Mouse (Mus musculus) gastrocnemius, adult 2 months (tissue): ENCODE results near the gene 2010003K11Rik. TPM values are rescaled to one million over a fixed set of nuclear protein-coding genes. Genes with fewer than 3 reads are reported as not detected.

ENCODE experiments used
- DNase-seq: peaks from one replicate; pipeline ENCODE4 v3.0.0; 2022
- H3K27ac ChIP-seq: fragments of 200-600 bp; 2 replicates; pipeline ENCODE4 v1.8.1; 2022; ENCODE audit warnings: mild to moderate bottlenecking
- H3K4me3 ChIP-seq: fragments of 200-600 bp; 2 replicates; pipeline ENCODE4 v1.8.1; 2022; ENCODE audit warnings: mild to moderate bottlenecking, moderate library complexity
- CTCF ChIP-seq: fragments of 200-600 bp; IDR thresholded peaks from 2 replicates; pipeline ENCODE4 v1.8.1; 2022; ENCODE audit warnings: antibody characterized with exemption, mild to moderate bottlenecking, moderate library complexity
- intact Hi-C: fragments of 180-260 bp; cut with DNase I; formaldehyde crosslinking; loops from one replicate; pipeline ENCODE4 v1.15.1; 2025
- total RNA-seq, 2 experiments: library from RNA; stranded (reverse); gene quantifications; 2 replicates each; pipeline ENCODE4 v1.2.3; 2021

The 2010003K11Rik gene
- total RNA-seq, 2 experiments from 2014 or later, result not detected

GRCm38 (mm10) chr19:4515746-4516145, 17.4 kb upstream of the 2010003K11Rik start:
- intact Hi-C loops, result no loop called here
- peak overlapping the region; percentile 41; the same call in 1 of the 2 replicates for H3K27ac ChIP-seq
- no peak for DNase-seq
- H3K4me3 ChIP-seq, result no peak overlapping the region
- no peak for TF ChIP-seq CTCF

GRCm38 (mm10) chr19:4513236-4513858, 15.0 kb upstream of the 2010003K11Rik start:
- intact Hi-C loops, result loop anchor here (5.0 kb wide), 2 partner anchors 64 to 99 kb away; no protein-coding TSS in a partner anchor
- DNase-seq, result no peak
- TF ChIP-seq CTCF, result no peak
- Histone ChIP-seq H3K27ac (peak overlapping the region; percentile 2; the same call in 1 of the 2 replicates), H3K4me3 (no peak overlapping the region)

GRCm38 (mm10) chr19:4511116-4511841, 12.9 kb upstream of the 2010003K11Rik start:
- no peak for TF ChIP-seq CTCF
- peak overlapping the region; percentile 96 for H3K27ac ChIP-seq
- intact Hi-C loops, result loop anchor here (5.0 kb wide), 2 partner anchors 66 to 101 kb away; no protein-coding TSS in a partner anchor
- peak overlapping the region; percentile 79 for H3K4me3 ChIP-seq
- no peak for DNase-seq

- DNase-seq, result peak; percentile 99
- no peak for TF ChIP-seq CTCF
- H3K4me3 ChIP-seq, result peak within 1 kb of the TSS; percentile 79
- H3K27ac ChIP-seq, result peak within 1 kb of the TSS; percentile 98
- intact Hi-C loops, result loop anchor here (5.0 kb wide), 2 partner anchors 67 to 102 kb away; no protein-coding TSS in a partner anchor
These were observed 11.9 kb upstream of the 2010003K11Rik start, which contains the start of gene Pcx for GRCm38 (mm10) chr19:4509986-4510963. Gene Pcx (plus strand): TSS chr19:4510472.

GRCm38 (mm10) chr19:4507746-4508145, 9.4 kb upstream of the 2010003K11Rik start:
- peak overlapping the region; percentile 51; the same call in 1 of the 2 replicates for H3K27ac ChIP-seq
- H3K4me3 ChIP-seq, result no peak overlapping the region
- DNase-seq, result no peak
- intact Hi-C loops, result no loop called here
- no peak for TF ChIP-seq CTCF

GRCm38 (mm10) chr19:4504830-4505229, 6.4 kb upstream of the 2010003K11Rik start:
- H3K27ac ChIP-seq, result no peak overlapping the region; the same call in 1 of the 2 replicates
- intact Hi-C loops, result no loop called here
- DNase-seq, result no peak
- no peak for TF ChIP-seq CTCF
- H3K4me3 ChIP-seq, result no peak overlapping the region

- TF ChIP-seq CTCF, result no peak
- DNase-seq, result no peak
- no peak overlapping the region for H3K27ac ChIP-seq
- intact Hi-C loops, result no loop called here
- no peak overlapping the region for H3K4me3 ChIP-seq
These were observed 4.3 kb upstream of the 2010003K11Rik start for GRCm38 (mm10) chr19:4502701-4503100.

GRCm38 (mm10) chr19:4497263-4497973, 965 bp downstream of the 2010003K11Rik start:
- TF ChIP-seq CTCF, result peak; percentile 96
- Histone ChIP-seq H3K27ac (peak overlapping the region; percentile 60), H3K4me3 (no peak overlapping the region)
- intact Hi-C loops, result loop anchor here (2.0 to 10.0 kb wide), 4 partner anchors 90 to 357 kb away; partner anchors contain the start of gene Ctsf
- DNase-seq, result peak; percentile 71

GRCm38 (mm10) chr19:4496535-4497262, 1.7 kb downstream of the 2010003K11Rik start:
- intact Hi-C loops, result loop anchor here (2.0 to 10.0 kb wide), 4 partner anchors 91 to 358 kb away; partner anchors contain the start of gene Ctsf
- peak overlapping the region; percentile 60 for H3K27ac ChIP-seq
- no peak overlapping the region for H3K4me3 ChIP-seq
- no peak for TF ChIP-seq CTCF
- DNase-seq, result no peak

- intact Hi-C loops, result loop anchor here (2.0 to 10.0 kb wide), 4 partner anchors 91 to 359 kb away; partner anchors contain the start of gene Ctsf
- DNase-seq, result no peak
- H3K4me3 ChIP-seq, result no peak overlapping the region
- H3K27ac ChIP-seq, result no peak overlapping the region
- TF ChIP-seq CTCF, result no peak
These were observed 2.6 kb downstream of the 2010003K11Rik start for GRCm38 (mm10) chr19:4495814-4496213.

GRCm38 (mm10) chr19:4494707-4495106, 3.7 kb downstream of the 2010003K11Rik start:
- TF ChIP-seq CTCF, result no peak
- Histone ChIP-seq H3K27ac (no peak overlapping the region), H3K4me3 (no peak overlapping the region)
- no peak for DNase-seq
- intact Hi-C loops, result loop anchor here (5.0 to 10.0 kb wide), 3 partner anchors 93 to 360 kb away; partner anchors contain the start of gene Ctsf
